Mouse (Mus musculus) thymus, adult 2 months (tissue): ENCODE measurements around the gene Sept9. TPM values are rescaled to one million over a fixed set of nuclear protein-coding genes. Genes with fewer than 3 reads are reported as not detected.

Experiments
- DNase-seq: peaks from one replicate; pipeline ENCODE4 v3.0.0; 2021
- H3K27ac ChIP-seq: fragments of 200-500 bp; 2 replicates; pipeline ENCODE4 v1.5.1; 2012; ENCODE audit warnings: low read length, control low read depth; ENCODE audit not compliant: control insufficient read depth, insufficient read depth
- H3K27me3 ChIP-seq: fragments of 200-500 bp; 2 replicates; pipeline ENCODE4 v1.6.1; 2012; ENCODE audit warnings: mild to moderate bottlenecking, low read length, moderate library complexity, mixed read lengths; ENCODE audit not compliant: control insufficient read depth, insufficient read depth
- H3K36me3 ChIP-seq: fragments of 200-500 bp; 2 replicates; pipeline ENCODE4 v1.6.1; 2012; ENCODE audit warnings: mild to moderate bottlenecking, low read length, moderate library complexity; ENCODE audit not compliant: control insufficient read depth, insufficient read depth
- H3K4me1 ChIP-seq: fragments of 200-500 bp; replicated peaks from 2 replicates; pipeline ENCODE4 v1.6.1; 2012; ENCODE audit warnings: low read length; ENCODE audit not compliant: control insufficient read depth, insufficient read depth
- H3K4me3 ChIP-seq: fragments of 200-500 bp; 2 replicates; pipeline ENCODE4 v1.5.1; 2012; ENCODE audit warnings: mild to moderate bottlenecking, low read length, control low read depth, moderate library complexity; ENCODE audit not compliant: control insufficient read depth, insufficient read depth
- CTCF ChIP-seq: fragments of 200-500 bp; IDR thresholded peaks from 2 replicates; pipeline ENCODE4 v1.5.1; 2012; ENCODE audit warnings: mild to moderate bottlenecking, control low read depth, low read length, moderate library complexity, borderline replicate concordance; ENCODE audit not compliant: control insufficient read depth, poor library complexity, insufficient read depth; ENCODE audit errors: extremely low read depth
- POLR2A ChIP-seq: fragments of 200-500 bp; IDR thresholded peaks from 2 replicates; pipeline ENCODE4 v1.6.1; 2012; ENCODE audit warnings: mild to moderate bottlenecking, low read length, control low read depth, moderate library complexity; ENCODE audit not compliant: control insufficient read depth, poor library complexity, insufficient read depth; ENCODE audit errors: extremely low read depth
- WGBS: fragments of 180-500 bp; shearing (Covaris S2); methylation state at CpG from one replicate; pipeline ENCODE4 v1.1.7; 2018; 5-methylcytosine and 5-hydroxymethylcytosine counted together
- polyA plus RNA-seq: library from polyadenylated mRNA; depleted of rRNA; stranded (reverse); fragments of >200 nt; gene quantifications from 2 replicates; pipeline ENCODE4 v1.2.3, GENCODE M21; 2012

The Sept9 gene
- polyA plus RNA-seq, 1 experiment, result 113 TPM

GRCm38 (mm10) chr11:117326867-117327600 lies 127.6 kb downstream of the Sept9 start:
- Histone ChIP-seq H3K4me1 (peaks cover 89% of the 10 kb centered on the region), H3K27me3 (no peaks in the 10 kb centered on the region), H3K27ac (peak overlapping the region; percentile 98), H3K36me3 (no peaks in the 10 kb centered on the region), H3K4me3 (peak overlapping the region; percentile 28)
- peak; percentile 63 for DNase-seq
- 12% methylated on average over 16 of the region's 16 CpGs for WGBS
- TF ChIP-seq CTCF, result no peak
- TF ChIP-seq POLR2A, result 0 out of 2 replicates have a peak, but pooled peaks have one; percentile 9

GRCm38 (mm10) chr11:117327633-117328032 lies 128.2 kb downstream of the Sept9 start:
- Histone ChIP-seq H3K36me3 (no peaks in the 10 kb centered on the region), H3K27ac (peak overlapping the region; percentile 98), H3K4me1 (peaks cover 83% of the 10 kb centered on the region), H3K4me3 (peak overlapping the region; percentile 28; the same call in 1 of the 2 replicates), H3K27me3 (no peaks in the 10 kb centered on the region)
- WGBS, result 13% methylated on average over 5 of the region's 5 CpGs
- TF ChIP-seq CTCF, result no peak
- TF ChIP-seq POLR2A, result no peak
- no peak for DNase-seq

- H3K4me1 ChIP-seq, result peaks cover 80% of the 10 kb centered on the region
- no peak for DNase-seq
- H3K27me3 ChIP-seq, result no peaks in the 10 kb centered on the region
- WGBS, result 47% methylated on average over 12 of the region's 12 CpGs
- TF ChIP-seq POLR2A (no peak), CTCF (no peak)
- no peaks in the 10 kb centered on the region for H3K36me3 ChIP-seq
- H3K4me3 ChIP-seq, result no peak overlapping the region
- H3K27ac ChIP-seq, result peak overlapping the region; percentile 47; the same call in 1 of the 2 replicates
These were observed 130.9 kb downstream of the Sept9 start for GRCm38 (mm10) chr11:117330076-117330950.

GRCm38 (mm10) chr11:117330951-117331254 lies 131.4 kb downstream of the Sept9 start:
- Histone ChIP-seq H3K4me1 (peaks cover 82% of the 10 kb centered on the region), H3K27ac (peak overlapping the region; percentile 92; the same call in 1 of the 2 replicates), H3K36me3 (no peaks in the 10 kb centered on the region), H3K4me3 (no peak overlapping the region), H3K27me3 (no peaks in the 10 kb centered on the region)
- no peak for DNase-seq
- TF ChIP-seq POLR2A, result no peak
- no peak for TF ChIP-seq CTCF
- WGBS, result 79% methylated on average over 7 of the region's 7 CpGs

GRCm38 (mm10) chr11:117331361-117332241 lies 132.1 kb downstream of the Sept9 start:
- 10% methylated on average over 17 of the region's 17 CpGs for WGBS
- H3K4me1 ChIP-seq, result peaks cover 82% of the 10 kb centered on the region

More at GRCm38 (mm10) chr11:117331361-117332241, 132.1 kb downstream of the Sept9 start:
- Histone ChIP-seq H3K27ac (peak overlapping the region; percentile 92), H3K36me3 (no peaks in the 10 kb centered on the region), H3K27me3 (no peaks in the 10 kb centered on the region), H3K4me3 (peak overlapping the region; percentile 67)
- DNase-seq, result no peak
- no peak for TF ChIP-seq CTCF
- no peak for TF ChIP-seq POLR2A
